Mouse (Mus musculus) lung, postnatal 0 days (tissue): ENCODE measurements at regions not wholly inside any gene's neighbourhood (a gene's known extent, or its start where the extent isn't known, plus 50 kb on each side); places are given as distances from the start of the nearest gene placed in this dataset.
"Not testable (repeated sequence)": the region's sequence is repeated elsewhere in the genome, so short reads cannot be mapped to it uniquely, and the experiment has no call there.

Experiments
- ATAC-seq: fragments of 200-750 bp; cut with Nextera tagmentation; 2 replicates; pipeline ENCODE4 v1.8.0; 2017; ENCODE audit warnings: moderate library complexity
- DNase-seq: peaks from one replicate; pipeline ENCODE4 v3.0.0-alpha.2; 2016; ENCODE audit warnings: low spot score
- H3K27ac ChIP-seq: fragments of 300-500 bp; sonication (generic); 2 replicates; pipeline ENCODE4 v1.5.1; 2014; ENCODE audit warnings: antibody characterized with exemption, mild to moderate bottlenecking, low read length, mixed read lengths
- H3K27me3 ChIP-seq: fragments of 300-500 bp; sonication (generic); replicated peaks from 2 replicates; pipeline ENCODE4 v1.6.1; 2014; ENCODE audit warnings: low read length, mixed read lengths; ENCODE audit not compliant: insufficient read depth
- H3K36me3 ChIP-seq: fragments of 300-500 bp; sonication (generic); 2 replicates; pipeline ENCODE4 v1.6.1; 2014; ENCODE audit warnings: low read length, mixed read lengths; ENCODE audit not compliant: insufficient read depth
- H3K4me1 ChIP-seq: fragments of 300-500 bp; sonication (generic); 2 replicates; pipeline ENCODE4 v1.6.1; 2014; ENCODE audit warnings: antibody characterized with exemption, low read depth, low read length, mixed read lengths; ENCODE audit not compliant: insufficient read depth
- H3K4me2 ChIP-seq: fragments of 300-500 bp; sonication (generic); replicated peaks from 2 replicates; pipeline ENCODE4 v1.6.1; 2014; ENCODE audit warnings: low read depth, mild to moderate bottlenecking, low read length, moderate library complexity, mixed read lengths
- H3K4me3 ChIP-seq: fragments of 300-500 bp; sonication (generic); 2 replicates; pipeline ENCODE4 v1.5.1; 2014; ENCODE audit warnings: low read depth, low read length
- H3K9ac ChIP-seq: fragments of 300-500 bp; sonication (generic); replicated peaks from 2 replicates; pipeline ENCODE4 v1.6.1; 2014; ENCODE audit warnings: low read depth, mild to moderate bottlenecking
- H3K9me3 ChIP-seq: fragments of 300-500 bp; sonication (generic); 2 replicates; pipeline ENCODE4 v1.6.1; 2016; ENCODE audit warnings: low read length, mixed read lengths
- CTCF ChIP-seq: IDR thresholded peaks from 2 replicates; pipeline ENCODE4 v1.5.1; 2016; ENCODE audit warnings: antibody characterized with exemption, mild to moderate bottlenecking
- EP300 ChIP-seq: IDR thresholded peaks from 2 replicates; pipeline ENCODE4 v1.6.1; 2016; ENCODE audit warnings: antibody characterized with exemption, mild to moderate bottlenecking, control low read depth
- WGBS: fragments of 180-500 bp; shearing (Covaris S2); extraction: QIAGEN DNeasy Blood & Tissue Kit; methylation state at CpG from one replicate; pipeline ENCODE4 v1.1.7; 2014; 5-methylcytosine and 5-hydroxymethylcytosine counted together

GRCm38 (mm10) chr13:44673337-44673966 lies 55.8 kb upstream of the Jarid2 start:
- H3K4me1 ChIP-seq = no peaks in the 10 kb centered on the region; the same call in 1 of the 2 replicates
- DNase-seq (peak; percentile 49), ATAC-seq (peak; percentile 26; the same call in 1 of the 2 replicates)
- TF ChIP-seq CTCF (no peak), EP300 (0 out of 2 replicates have a peak, but pooled peaks have one; percentile 46)
- H3K4me3 ChIP-seq = peak overlapping the region; percentile 5; the same call in 1 of the 2 replicates
- no peaks in the 10 kb centered on the region for H3K27me3 ChIP-seq
- H3K4me2 ChIP-seq = peak overlapping the region; percentile 43
- H3K27ac ChIP-seq = no peak overlapping the region
- no peak overlapping the region for H3K9ac ChIP-seq
- WGBS = 7% methylated on average over 20 of the region's 20 CpGs
- no peaks in the 10 kb centered on the region for H3K36me3 ChIP-seq
- H3K9me3 ChIP-seq = 0 out of 2 replicates have a peak, but pooled peaks cover 2% of the 10 kb centered on the region

GRCm38 (mm10) chr13:44673967-44674357 lies 55.3 kb upstream of the Jarid2 start:
- no peak overlapping the region for H3K9ac ChIP-seq
- H3K27ac ChIP-seq = no peak overlapping the region
- no peak for ATAC-seq
- H3K4me3 ChIP-seq = no peak overlapping the region
- 0 out of 2 replicates have a peak, but pooled peaks cover 2% of the 10 kb centered on the region for H3K9me3 ChIP-seq
- no peaks in the 10 kb centered on the region for H3K27me3 ChIP-seq
- 12% methylated on average over 12 of the region's 12 CpGs for WGBS
- DNase-seq = no peak
- H3K4me2 ChIP-seq = peak overlapping the region; percentile 43
- no peaks in the 10 kb centered on the region for H3K36me3 ChIP-seq
- no peak for TF ChIP-seq CTCF
- no peaks in the 10 kb centered on the region; the same call in 1 of the 2 replicates for H3K4me1 ChIP-seq

DNA sequence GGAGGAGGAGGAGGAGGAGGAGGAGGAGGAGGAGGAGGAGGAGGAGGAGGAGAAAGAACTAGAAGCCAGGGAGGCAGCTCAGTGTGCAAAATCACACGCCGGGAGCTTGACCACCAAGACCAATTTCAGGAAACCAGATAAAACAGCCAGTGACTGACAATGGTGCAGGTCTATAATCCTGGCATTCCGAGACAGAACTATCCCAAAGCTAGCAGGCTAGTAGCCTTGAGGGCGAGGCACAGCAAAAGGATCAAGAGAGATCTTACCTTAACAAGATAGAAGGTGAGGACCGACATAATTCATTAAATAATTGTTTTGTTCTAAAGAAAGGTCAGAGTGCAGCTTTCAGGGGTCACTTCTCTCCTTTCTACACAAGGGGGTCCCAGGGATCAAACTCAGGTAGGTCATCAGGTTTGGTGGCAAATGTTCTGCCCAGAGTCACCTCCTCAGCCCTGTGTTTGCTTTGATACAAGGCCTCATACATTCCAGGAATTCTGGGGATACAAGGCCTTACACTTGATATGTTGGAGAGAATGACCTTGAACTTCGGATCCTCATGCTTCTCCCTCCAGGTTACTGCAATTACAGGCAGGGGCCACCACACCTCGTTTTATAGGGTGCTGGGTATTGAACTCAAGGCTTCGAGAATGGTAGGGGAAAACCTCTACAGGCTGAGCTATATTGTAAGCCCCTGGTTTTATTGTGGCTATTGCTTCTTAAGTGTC lies 54.2 kb upstream of the Jarid2 start:
- ATAC-seq (no peak), DNase-seq (no peak)
- no peak overlapping the region for H3K9ac ChIP-seq
- no peak overlapping the region for H3K27ac ChIP-seq
- no peaks in the 10 kb centered on the region for H3K27me3 ChIP-seq
- no peaks in the 10 kb centered on the region; the same call in 1 of the 2 replicates for H3K4me1 ChIP-seq
- 67% methylated on average over 8 of the region's 8 CpGs for WGBS
- TF ChIP-seq CTCF (no peak), EP300 (no peak)
- H3K4me3 ChIP-seq = no peak overlapping the region
- H3K36me3 ChIP-seq = no peaks in the 10 kb centered on the region
- H3K9me3 ChIP-seq = 0 out of 2 replicates have a peak, but pooled peaks cover 2% of the 10 kb centered on the region
- H3K4me2 ChIP-seq = no peak overlapping the region

DNA sequence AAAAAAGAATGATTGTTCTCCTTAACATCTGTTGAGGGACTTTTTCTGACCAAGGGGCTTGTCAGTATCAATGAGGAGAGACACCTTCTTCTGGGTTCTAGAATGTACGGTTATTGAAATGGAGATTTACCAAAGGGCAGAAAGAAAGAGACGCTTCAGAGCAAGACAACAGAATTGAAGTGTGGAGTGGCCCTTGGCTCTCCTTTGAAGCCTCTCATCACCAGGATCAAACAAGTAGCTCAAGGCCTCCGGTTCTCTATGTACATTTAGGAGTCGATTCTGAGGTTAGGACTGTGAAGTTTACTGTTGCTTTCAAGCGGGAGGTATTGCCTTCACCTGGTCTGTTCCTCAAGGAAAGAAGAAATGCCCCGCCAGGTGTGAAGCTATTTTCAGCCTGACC lies 53.2 kb upstream of the Jarid2 start:
- H3K27me3 ChIP-seq = no peaks in the 10 kb centered on the region
- no peaks in the 10 kb centered on the region; the same call in 1 of the 2 replicates for H3K4me1 ChIP-seq
- no peak overlapping the region for H3K9ac ChIP-seq
- TF ChIP-seq CTCF (no peak), EP300 (no peak)
- H3K9me3 ChIP-seq = 0 out of 2 replicates have a peak, but pooled peaks cover 2% of the 10 kb centered on the region
- no peak for ATAC-seq
- no peak overlapping the region for H3K4me3 ChIP-seq
- no peaks in the 10 kb centered on the region for H3K36me3 ChIP-seq
- no peak overlapping the region for H3K27ac ChIP-seq
- WGBS = 77% methylated on average over 6 of the region's 6 CpGs
- DNase-seq = no peak
- no peak overlapping the region for H3K4me2 ChIP-seq

DNA sequence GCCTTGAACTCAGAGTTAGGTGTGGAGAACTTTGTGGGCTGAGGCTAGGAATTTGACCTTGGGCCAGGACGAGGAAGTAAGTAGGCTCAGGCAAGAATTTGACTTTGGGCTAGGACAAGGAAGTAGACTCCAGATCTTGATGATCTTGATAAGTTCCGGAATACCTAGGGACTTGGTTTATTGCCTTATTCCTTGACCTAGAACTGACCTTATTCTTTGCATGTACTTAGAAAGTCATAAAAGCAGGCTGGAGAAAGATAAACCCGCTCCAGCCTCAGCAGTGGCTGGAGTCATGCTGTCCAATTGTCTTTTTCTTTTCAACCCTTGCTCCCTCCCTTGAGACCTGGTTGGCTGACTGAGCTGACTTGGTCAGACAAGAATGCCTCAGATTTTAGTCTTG lies 51.2 kb upstream of the Jarid2 start:
- DNase-seq = no peak
- Histone ChIP-seq H3K9ac (no peak overlapping the region), H3K27me3 (no peaks in the 10 kb centered on the region), H3K36me3 (no peaks in the 10 kb centered on the region), H3K4me2 (no peak overlapping the region), H3K4me3 (no peak overlapping the region), H3K27ac (no peak overlapping the region), H3K4me1 (no peaks in the 10 kb centered on the region; the same call in 1 of the 2 replicates), H3K9me3 (0 out of 2 replicates have a peak, but pooled peaks cover 2% of the 10 kb centered on the region)
- no peak for ATAC-seq
- no peak for TF ChIP-seq CTCF
- TF ChIP-seq EP300 = no peak
- 77% methylated on average over 3 of the region's 3 CpGs for WGBS

GRCm38 (mm10) chr13:44679457-44679856 lies 49.8 kb upstream of the Jarid2 start:
- not testable (repeated sequence) for ATAC-seq, DNase-seq, H3K4me2 ChIP-seq, H3K4me1 ChIP-seq, H3K9me3 ChIP-seq, H3K36me3 ChIP-seq, H3K27me3 ChIP-seq, H3K27ac ChIP-seq, H3K9ac ChIP-seq, H3K4me3 ChIP-seq
- 84% methylated on average over 4 of the region's 7 CpGs for WGBS
